Mouse (Mus musculus): ENCODE results near the gene Klk1b9.
A peak's percentile ranks its signal among the peaks of the same experiment; 100 is the strongest.
"Not testable (repeated sequence)": the region's sequence is repeated elsewhere in the genome, so short reads cannot be mapped to it uniquely, and the experiment has no call there.

The Klk1b9 gene

GRCm38 (mm10) chr7:43975761-43976160 lies at the start of gene Klk1b9:
TSS of gene Klk1b9 (plus strand) at chr7:43976061.
- DNase-seq (ENCODE audit: low read depth, low spot score): not testable (repeated sequence)

GRCm38 (mm10) chr7:43928521-43928920 lies 47.3 kb upstream of the Klk1b9 start:
- no peak for DNase-seq (ENCODE audit: low read depth, low spot score)

GRCm38 (mm10) chr7:43932337-43932736 lies 43.5 kb upstream of the Klk1b9 start:
- DNase-seq (ENCODE audit: low read depth, low spot score): no peak

- no peak for DNase-seq (ENCODE audit: low read depth, low spot score)
Measured at GRCm38 (mm10) chr7:43933440-43933839, 42.4 kb upstream of the Klk1b9 start, which contains the start of gene Klk15. TSS of gene Klk15 (plus strand) at chr7:43933740.

- no peak for DNase-seq (ENCODE audit: low read depth, low spot score)
Measured at GRCm38 (mm10) chr7:43934747-43935146, 41.1 kb upstream of the Klk1b9 start.

- no peak for DNase-seq (ENCODE audit: low read depth, low spot score)
Measured at GRCm38 (mm10) chr7:43936551-43936950, 39.3 kb upstream of the Klk1b9 start.

GRCm38 (mm10) chr7:43942293-43942692 lies 33.6 kb upstream of the Klk1b9 start:
- not testable (repeated sequence) for DNase-seq (ENCODE audit: low read depth, low spot score)

- DNase-seq (ENCODE audit: low read depth, low spot score): no peak
Measured at GRCm38 (mm10) chr7:43944727-43945264, 31.1 kb upstream of the Klk1b9 start.

GRCm38 (mm10) chr7:43950364-43950763 lies 25.5 kb upstream of the Klk1b9 start, which contains the start of gene Klk1b8:
TSS of gene Klk1b8 (plus strand) at chr7:43950664.
- no peak for DNase-seq (ENCODE audit: low read depth, low spot score)

- peak; percentile 12 for DNase-seq (ENCODE audit: low read depth, low spot score)
Measured at GRCm38 (mm10) chr7:43952703-43953102, 23.2 kb upstream of the Klk1b9 start.

- no peak for DNase-seq (ENCODE audit: low read depth, low spot score)
Measured at GRCm38 (mm10) chr7:43966451-43966850, 9.4 kb upstream of the Klk1b9 start, which contains the start of gene Klk1b1. TSS of gene Klk1b1 (plus strand) at chr7:43966751.

GRCm38 (mm10) chr7:43967058-43967457 lies 8.8 kb upstream of the Klk1b9 start:
- no peak for DNase-seq (ENCODE audit: low read depth, low spot score)

GRCm38 (mm10) chr7:43967612-43968011 lies 8.2 kb upstream of the Klk1b9 start:
- no peak for DNase-seq (ENCODE audit: low read depth, low spot score)

GRCm38 (mm10) chr7:43985657-43986056 lies 9.8 kb downstream of the Klk1b9 start:
- DNase-seq (ENCODE audit: low read depth, low spot score): no peak

- not testable (repeated sequence) for DNase-seq (ENCODE audit: low read depth, low spot score)
Measured at GRCm38 (mm10) chr7:43994821-43995220, 19.0 kb downstream of the Klk1b9 start.

GRCm38 (mm10) chr7:43995577-43995976 lies 19.7 kb downstream of the Klk1b9 start, which contains the start of gene Klk1b11:
TSS of gene Klk1b11 (plus strand) at chr7:43995877.
- not testable (repeated sequence) for DNase-seq (ENCODE audit: low read depth, low spot score)

- DNase-seq (ENCODE audit: low read depth, low spot score): no peak
Measured at GRCm38 (mm10) chr7:44004847-44005246, 29.0 kb downstream of the Klk1b9 start.

GRCm38 (mm10) chr7:44011868-44012267 lies 36.0 kb downstream of the Klk1b9 start, which contains the start of gene Klk1b26:
TSS of gene Klk1b26 (plus strand) at chr7:44012168.
- DNase-seq (ENCODE audit: low read depth, low spot score): not testable (repeated sequence)

- peak; percentile 16 for DNase-seq (ENCODE audit: low read depth, low spot score)
Measured at GRCm38 (mm10) chr7:44014666-44015065, 38.8 kb downstream of the Klk1b9 start.

- DNase-seq (ENCODE audit: low read depth, low spot score): peak; percentile 10
Measured at GRCm38 (mm10) chr7:44015071-44015470, 39.2 kb downstream of the Klk1b9 start.

All from telencephalon, adult 2 months (tissue).